Mouse (Mus musculus) small intestine, adult 2 months (tissue): ENCODE measurements at regions not wholly inside any gene's neighbourhood (a gene's known extent, or its start where the extent isn't known, plus 50 kb on each side); places are given as distances from the start of the nearest gene placed in this dataset.

Experiments used
- CTCF ChIP-seq: fragments of 200-500 bp; IDR thresholded peaks from 2 replicates; pipeline ENCODE4 v1.5.1; 2012; ENCODE audit warnings: low read depth, mild to moderate bottlenecking, control low read depth, inconsistent platforms, low read length, moderate library complexity, mixed read lengths; ENCODE audit not compliant: insufficient replicate concordance, insufficient read length; ENCODE audit errors: extremely low read depth
- POLR2A ChIP-seq: fragments of 200-500 bp; IDR thresholded peaks from 2 replicates; pipeline ENCODE4 v1.6.1; 2012; ENCODE audit warnings: low read depth, mild to moderate bottlenecking, control low read depth, inconsistent platforms, low read length, moderate library complexity

GRCm38 (mm10) chr11:23954323-23954722 lies 59.3 kb upstream of the Papolg start:
- TF ChIP-seq CTCF (no peak), POLR2A (no peak)
